Mouse (Mus musculus): ENCODE measurements around the gene Gjb1.

- TF ChIP-seq CTCF (conservative IDR thresholded peaks at IDR 0.05; ENCODE audit: low read length) (no peak), NANOG (IDR thresholded peaks at IDR 0.05; ENCODE audit: borderline replicate concordance, low read length) (no peak), POU5F1 (IDR thresholded peaks at IDR 0.05; ENCODE audit: borderline replicate concordance, low read length) (no peak)
Observed at GRCm38 (mm10) chrX:101419725-101420699, 43.8 kb downstream of the Gjb1 start.
